8 mouse cellular contexts compared by ENCODE assay signal in genomic region chr3:100189444-100189843, GRCm38 (mm10). TPM values are rescaled to one million over a fixed set of nuclear protein-coding genes. Genes with fewer than 3 reads are reported as not detected.
DNase-seq lines count a peak whose midpoint lies in the region; ATAC-seq lines count a peak whose summit lies in the region.

No protein-coding gene starts in this region.

- ATAC-seq in common myeloid progenitor, adult 5-6 weeks (replicated peaks; ENCODE audit: low read depth, poor library complexity, severe bottlenecking), result peak; percentile 77; the same call in 1 of the 2 replicates
- peak; percentile 67 for ATAC-seq in granulocyte monocyte progenitor cell, adult 5-6 weeks (replicated peaks; ENCODE audit: poor library complexity, severe bottlenecking)
- ATAC-seq in liver, embryonic 13.5 days (ENCODE audit: low read depth), result no peak
- peak; percentile 91 for ATAC-seq in neural tube, embryonic 15.5 days (ENCODE audit: low FRiP score)
- ATAC-seq in activated CD4-positive, CD25-positive, alpha-beta regulatory T cell, adult 4 months, result no peak

- WGBS in liver, embryonic 13.5 days (ENCODE audit: insufficient replicate concordance), result 48% methylated on average over 1 of the region's 1 CpGs
- WGBS in neural tube, embryonic 15.5 days, result 19% methylated on average over 1 of the region's 1 CpGs

- H3K4me3 ChIP-seq in liver, embryonic 13.5 days (replicated peaks), result no peak overlapping the region
- no peak overlapping the region for H3K4me3 ChIP-seq in neural tube, embryonic 15.5 days (replicated peaks)

- no peak overlapping the region for H3K27ac ChIP-seq in liver, embryonic 13.5 days
- 0 out of 2 replicates have a peak overlapping the region, but pooled peaks have one; percentile 13 for H3K27ac ChIP-seq in neural tube, embryonic 15.5 days (replicated peaks)

- H3K9ac ChIP-seq in liver, embryonic 13.5 days, result no peak overlapping the region
- H3K9ac ChIP-seq in neural tube, embryonic 15.5 days (replicated peaks), result no peak overlapping the region

- no peaks in the 10 kb centered on the region for H3K4me1 ChIP-seq in liver, embryonic 13.5 days (replicated peaks)
- peaks cover 4% of the 10 kb centered on the region; the same call in 1 of the 2 replicates for H3K4me1 ChIP-seq in neural tube, embryonic 15.5 days

- DNase-seq in B cell, adult 2 months, result peak; percentile 24 to 45
- peak; percentile 18 for DNase-seq in WW6 (ENCODE audit: low read depth, low spot score)
- DNase-seq in kidney, postnatal 14 days, result peak; percentile 80
- DNase-seq in liver, embryonic 13.5 days, result peak; percentile 24

- no peaks in the 10 kb centered on the region for H3K27me3 ChIP-seq in liver, embryonic 13.5 days
- no peaks in the 10 kb centered on the region for H3K27me3 ChIP-seq in neural tube, embryonic 15.5 days (replicated peaks)

- H3K36me3 ChIP-seq in liver, embryonic 13.5 days, result peaks cover 56% of the 10 kb centered on the region
- peaks cover 44% of the 10 kb centered on the region for H3K36me3 ChIP-seq in neural tube, embryonic 15.5 days

- H3K9me3 ChIP-seq in liver, embryonic 13.5 days (replicated peaks), result no peaks in the 10 kb centered on the region
- H3K9me3 ChIP-seq in neural tube, embryonic 15.5 days (replicated peaks), result no peaks in the 10 kb centered on the region

- no peak overlapping the region for H3K4me2 ChIP-seq in liver, embryonic 13.5 days
- H3K4me2 ChIP-seq in neural tube, embryonic 15.5 days, result no peak overlapping the region

RNA-seq across cellular contexts. Expression of gene Wdr3, which starts 27.2 kb away (rescaled TPM):
- 127 and 153 TPM in 2 replicates for total RNA-seq in common myeloid progenitor, adult 5-6 weeks (2017)
- total RNA-seq in granulocyte monocyte progenitor cell, adult 5-6 weeks (2014; fragmentation: Nextera tagmentation), result 50.0 and 60.4 TPM in 2 replicates
- 134 and 140 TPM in 2 replicates for total RNA-seq in granulocyte monocyte progenitor cell, adult 5-6 weeks (2017)
- polyA plus RNA-seq in liver, embryonic 13.5 days (2015; fragmentation: Nextera tagmentation; extraction: Ambion mirVana), result 35.2 and 40.3 TPM in 2 replicates
- polyA plus RNA-seq in neural tube, embryonic 15.5 days (2015; fragmentation: Nextera tagmentation; extraction: Ambion mirVana), result 28.1 and 34.3 TPM in 2 replicates
- polyA plus RNA-seq in activated CD4-positive, CD25-positive, alpha-beta regulatory T cell, adult 4 months (2017; shearing (Covaris generic)), result 10 to 100 TPM; 30.9 to 41.0 TPM

RNA-seq across cellular contexts. Expression of gene Gdap2, which starts 27.3 kb away (rescaled TPM):
- total RNA-seq in common myeloid progenitor, adult 5-6 weeks (2017), result 22.4 and 28.3 TPM in 2 replicates
- 25.6 and 33.3 TPM in 2 replicates for total RNA-seq in granulocyte monocyte progenitor cell, adult 5-6 weeks (2014; fragmentation: Nextera tagmentation)
- total RNA-seq in granulocyte monocyte progenitor cell, adult 5-6 weeks (2017), result 14.6 and 32.1 TPM in 2 replicates
- polyA plus RNA-seq in liver, embryonic 13.5 days (2015; fragmentation: Nextera tagmentation; extraction: Ambion mirVana), result 18.5 and 21.1 TPM in 2 replicates
- 34.4 and 36.2 TPM in 2 replicates for polyA plus RNA-seq in neural tube, embryonic 15.5 days (2015; fragmentation: Nextera tagmentation; extraction: Ambion mirVana)
- 10 to 100 TPM; 31.6 to 39.2 TPM for polyA plus RNA-seq in activated CD4-positive, CD25-positive, alpha-beta regulatory T cell, adult 4 months (2017; shearing (Covaris generic))

Comparison
In these comparisons a context has a peak if more than half of its experiments do, and no peak if none do; other contexts are left out.
1. DNase-seq: peak in every context shown above with its lines; median percentile 80 in kidney, postnatal 14 days; 34 in B cell, adult 2 months; 24 in liver, embryonic 13.5 days; 18 in WW6.
2. ATAC-seq: peak in common myeloid progenitor, adult 5-6 weeks (single experiment), granulocyte monocyte progenitor cell, adult 5-6 weeks (single experiment) and neural tube, embryonic 15.5 days (single experiment); none in liver, embryonic 13.5 days (single experiment) and activated CD4-positive, CD25-positive, alpha-beta regulatory T cell, adult 4 months (single experiment).